Mouse (Mus musculus): ENCODE data around the gene Plekhb2.

Gene Plekhb2

DNA sequence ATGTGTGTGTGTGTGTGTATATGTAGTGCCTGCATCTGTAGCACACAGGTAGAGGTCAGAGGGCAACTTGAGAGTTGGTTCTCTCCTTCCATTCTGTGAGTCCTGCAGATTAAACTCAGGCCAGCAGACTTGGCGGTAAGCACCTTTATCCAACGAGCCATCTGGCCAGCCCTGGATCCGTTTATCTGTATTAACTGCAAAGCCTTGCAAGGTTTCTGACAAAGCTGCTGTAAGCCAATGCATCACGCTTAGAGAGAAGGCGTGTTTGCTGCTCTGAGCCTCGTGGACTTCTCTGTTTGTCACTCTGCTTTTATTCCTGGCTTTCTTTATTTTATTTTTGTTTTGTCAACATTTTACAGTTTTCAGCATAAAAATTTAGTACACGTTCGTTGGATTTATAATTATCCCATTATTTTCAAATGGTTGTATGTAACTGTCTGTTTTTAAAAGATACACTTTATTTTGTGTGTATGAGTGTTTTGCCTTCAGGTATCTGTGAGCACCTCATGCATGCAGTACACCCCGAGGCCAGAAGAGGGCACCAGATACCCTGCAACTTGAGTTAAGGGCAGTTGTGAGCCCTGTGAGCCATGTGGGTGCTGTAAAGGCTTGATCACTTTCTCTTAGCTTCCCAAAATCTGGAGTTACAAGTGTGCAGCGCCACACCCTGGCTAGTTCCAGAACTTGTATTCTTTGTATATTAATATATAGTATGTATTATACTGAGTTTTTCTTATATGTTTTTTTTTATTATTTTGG lies 17.2 kb downstream of the Plekhb2 start:
- DNase-seq (ENCODE audit: low read depth, low spot score), result peak; percentile 74

DNA sequence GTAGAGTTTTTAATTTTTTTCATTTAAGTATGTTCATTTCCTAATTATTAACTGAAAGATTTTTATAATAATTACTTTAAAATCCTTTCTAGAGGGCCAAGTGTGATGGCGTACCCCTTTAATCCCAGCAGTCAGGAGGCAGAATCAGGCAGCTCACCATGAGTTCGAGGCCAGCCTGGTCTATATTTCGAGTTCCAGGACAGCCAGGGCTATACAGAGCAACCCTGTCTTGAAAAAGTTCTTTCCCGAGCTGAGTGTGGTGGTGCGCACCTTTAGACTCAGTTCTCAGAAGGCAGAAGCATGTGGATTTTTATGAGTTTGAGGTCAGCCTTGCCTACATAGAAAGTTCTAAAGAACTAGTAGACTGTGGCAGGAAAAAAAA lies 17.8 kb downstream of the Plekhb2 start:
- no peak for DNase-seq (ENCODE audit: low read depth, low spot score)

DNA sequence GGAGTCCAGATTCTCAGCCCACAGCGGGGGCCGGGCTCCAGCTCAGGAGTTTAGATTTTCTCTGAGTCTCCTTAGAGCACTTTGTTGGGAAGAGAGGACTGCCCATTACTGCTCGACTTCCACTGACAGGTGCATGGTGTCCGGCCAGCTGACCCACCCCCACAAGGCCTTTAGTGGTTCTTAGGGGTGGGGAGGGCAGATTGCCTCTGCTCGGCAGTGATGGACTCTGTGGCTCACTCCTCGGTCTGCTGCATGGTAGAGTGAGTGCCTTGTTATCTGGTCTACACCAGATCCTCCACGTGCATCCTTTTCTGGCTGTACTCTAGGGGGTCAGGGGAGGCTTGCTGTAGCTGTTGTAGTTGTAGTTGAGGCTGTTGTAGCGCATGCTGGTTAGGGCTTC lies 18.6 kb downstream of the Plekhb2 start:
- no peak for DNase-seq (ENCODE audit: low read depth, low spot score)

DNA sequence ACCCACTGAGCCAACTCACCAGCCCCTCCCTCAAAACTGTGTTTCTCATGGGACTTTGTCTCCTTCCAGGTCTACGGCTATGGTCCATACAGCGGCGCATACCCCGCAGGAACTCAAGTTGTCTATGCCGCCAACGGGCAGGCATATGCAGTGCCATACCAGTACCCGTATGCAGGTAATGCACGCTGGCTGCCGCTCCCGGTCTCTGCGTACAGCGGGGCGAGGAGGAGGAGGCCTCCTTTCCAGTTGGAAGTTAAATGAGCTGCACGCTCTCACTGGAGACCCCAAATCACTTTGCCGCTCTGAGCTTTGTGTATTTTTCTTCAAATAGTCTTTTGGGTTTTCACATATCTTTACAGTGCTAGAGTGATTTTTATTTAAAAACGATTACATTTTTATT lies 19.5 kb downstream of the Plekhb2 start:
- no peak for DNase-seq (ENCODE audit: low read depth, low spot score)

DNA sequence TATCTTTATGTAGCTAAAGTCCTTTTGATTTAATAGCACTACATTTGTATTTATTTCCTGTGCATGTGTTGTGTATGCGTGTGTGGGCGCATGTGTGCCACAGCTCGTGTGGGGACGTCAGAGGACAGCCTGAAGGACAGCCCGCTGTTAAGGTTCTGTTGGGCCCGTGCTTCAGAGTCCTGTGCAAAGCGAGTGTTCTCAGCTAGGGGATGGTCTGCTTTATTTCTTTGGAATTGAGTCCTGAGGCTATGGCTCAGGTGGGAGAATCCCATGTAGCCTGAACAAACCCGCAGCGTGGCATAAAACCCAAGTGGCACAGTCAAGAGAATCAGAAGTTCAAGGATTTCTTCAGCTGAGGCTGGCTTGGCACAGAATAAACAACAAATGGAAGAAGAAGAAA lies 21.4 kb downstream of the Plekhb2 start:
- DNase-seq (ENCODE audit: low read depth, low spot score), result no peak

DNA sequence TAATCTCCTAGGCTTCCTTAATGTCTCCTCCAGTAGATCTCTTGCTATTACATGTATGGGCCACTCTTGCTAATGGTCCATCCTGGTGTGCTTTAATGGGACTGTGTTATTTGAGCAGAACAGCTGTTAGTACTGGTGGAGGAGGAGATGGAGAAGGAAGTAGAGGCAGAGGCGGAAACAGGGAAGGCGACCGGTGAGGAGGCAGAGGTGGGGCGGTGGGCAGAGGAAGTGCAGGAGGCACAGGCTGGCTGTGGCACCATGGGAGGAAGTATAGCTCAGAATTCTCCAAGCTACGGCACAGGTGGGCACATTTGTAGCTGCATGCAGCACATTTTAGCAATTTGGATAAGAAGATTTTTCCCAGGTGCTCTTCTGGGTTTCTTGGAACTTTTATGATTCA lies 23.8 kb downstream of the Plekhb2 start:
- DNase-seq (ENCODE audit: low read depth, low spot score), result no peak

DNA sequence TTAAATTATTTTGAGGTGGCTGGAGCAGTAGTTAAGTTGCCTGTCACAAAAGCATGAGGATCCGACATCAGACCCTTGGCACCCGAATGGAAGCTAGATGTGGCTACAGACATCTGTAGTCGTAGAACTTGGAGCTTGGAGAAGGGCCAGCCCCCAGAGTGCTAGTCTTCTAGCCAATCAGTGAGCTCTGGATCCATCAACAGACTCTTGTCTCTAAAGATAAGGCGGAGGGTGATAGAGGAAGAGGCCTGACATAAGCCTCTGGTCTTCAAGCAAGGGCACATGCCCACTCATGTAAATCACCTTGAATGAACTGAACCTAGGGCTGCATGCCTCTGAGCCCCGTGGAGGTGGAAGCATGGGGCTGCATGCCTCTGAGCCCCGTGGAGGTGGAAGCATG lies 29.8 kb downstream of the Plekhb2 start:
- no peak for DNase-seq (ENCODE audit: low read depth, low spot score)

DNA sequence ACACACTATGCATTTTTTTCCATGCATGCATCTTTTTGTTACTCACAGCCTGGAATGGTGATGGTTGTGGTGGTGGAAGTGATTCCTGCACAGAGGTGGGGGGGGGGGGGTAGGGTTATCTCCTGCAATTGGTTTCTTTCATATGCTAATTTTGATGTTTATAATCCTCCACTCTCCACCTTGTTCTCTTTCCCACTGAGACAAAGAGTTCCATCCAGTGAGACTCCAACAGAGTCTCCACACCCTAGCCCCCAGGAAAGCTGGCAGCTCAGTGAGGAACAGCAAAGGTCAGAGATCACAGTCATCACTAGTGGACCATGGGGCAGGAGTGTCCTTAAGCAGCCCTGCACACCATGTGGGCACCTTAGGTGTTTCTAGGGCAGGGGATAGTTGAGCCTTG lies 34.0 kb downstream of the Plekhb2 start:
- no peak for DNase-seq (ENCODE audit: low read depth, low spot score)

DNA sequence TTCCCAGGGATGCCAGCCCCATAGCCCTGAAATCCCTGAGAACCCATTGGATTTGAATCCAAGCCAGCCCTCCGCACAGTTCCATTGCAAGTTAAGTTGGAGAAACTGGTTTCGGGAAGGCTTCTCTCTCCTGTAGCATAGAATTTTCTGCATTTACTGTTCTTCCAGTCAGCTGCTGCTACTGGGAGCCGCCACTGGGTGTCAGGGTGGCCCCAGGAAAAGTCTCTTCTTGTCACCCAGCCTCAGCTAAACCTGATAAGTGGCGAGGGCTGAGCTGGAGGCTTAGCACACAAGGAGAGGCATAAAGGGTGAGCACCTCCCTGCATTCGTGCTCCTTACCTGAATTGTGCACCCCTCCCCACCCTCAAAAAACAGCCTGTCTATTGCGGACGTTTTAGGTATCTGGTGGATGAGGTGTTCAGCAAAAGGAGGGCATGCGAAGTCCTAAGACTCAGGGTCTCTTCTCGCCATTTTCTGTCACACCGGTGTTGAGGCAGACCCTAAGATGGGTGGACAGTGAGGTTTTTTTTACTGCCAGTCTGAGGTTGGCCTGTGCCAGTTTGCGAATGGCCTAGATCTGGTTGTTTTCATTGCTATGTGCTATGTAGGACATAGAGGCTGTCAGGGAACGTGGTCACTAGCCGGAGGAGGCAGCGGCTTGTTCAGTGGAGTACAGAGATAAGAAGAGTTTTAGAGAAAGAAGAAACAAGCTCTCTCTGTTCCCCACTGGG lies 41.9 kb downstream of the Plekhb2 start:
- no peak for DNase-seq (ENCODE audit: low read depth, low spot score)

DNA sequence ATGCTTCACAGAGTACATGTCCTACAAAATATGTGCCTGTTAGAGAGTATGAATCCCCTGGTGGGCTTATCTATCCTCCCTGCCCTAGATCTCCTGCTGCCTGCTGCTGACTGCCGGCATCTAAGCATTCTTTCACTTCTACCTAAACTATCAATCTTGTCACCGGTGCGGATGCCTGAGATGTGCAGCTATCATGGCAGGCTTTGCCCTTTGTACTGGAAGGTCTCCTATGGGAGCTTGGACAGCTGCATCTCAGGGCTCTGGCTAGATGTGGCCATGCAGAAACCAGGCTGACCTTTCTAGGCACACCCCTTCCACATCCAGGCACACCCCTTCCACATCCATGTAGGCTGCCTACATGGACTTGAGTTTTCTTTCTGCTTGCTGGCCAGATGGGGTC lies 42.7 kb downstream of the Plekhb2 start:
- DNase-seq (ENCODE audit: low read depth, low spot score), result no peak

DNA sequence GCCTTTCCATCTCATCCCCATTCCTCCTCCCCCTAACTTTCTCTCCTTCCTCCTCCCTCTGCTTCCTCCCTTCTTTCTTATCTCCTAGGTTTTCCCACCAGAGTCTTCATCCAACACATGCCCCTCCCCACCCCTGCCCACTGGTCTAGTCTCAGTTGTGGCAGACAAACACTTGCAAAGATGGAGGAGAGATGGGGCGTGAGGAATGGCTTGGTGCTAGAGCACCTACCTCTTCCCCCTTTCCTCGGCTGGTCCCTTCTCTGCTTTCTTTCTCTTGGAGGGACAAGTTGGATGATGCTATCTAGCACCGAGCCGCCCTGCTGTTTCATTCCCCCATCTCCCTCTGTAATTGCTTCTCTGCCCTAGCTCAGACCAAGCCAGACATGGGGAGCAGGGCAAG lies 43.6 kb downstream of the Plekhb2 start:
- DNase-seq (ENCODE audit: low read depth, low spot score), result no peak

DNA sequence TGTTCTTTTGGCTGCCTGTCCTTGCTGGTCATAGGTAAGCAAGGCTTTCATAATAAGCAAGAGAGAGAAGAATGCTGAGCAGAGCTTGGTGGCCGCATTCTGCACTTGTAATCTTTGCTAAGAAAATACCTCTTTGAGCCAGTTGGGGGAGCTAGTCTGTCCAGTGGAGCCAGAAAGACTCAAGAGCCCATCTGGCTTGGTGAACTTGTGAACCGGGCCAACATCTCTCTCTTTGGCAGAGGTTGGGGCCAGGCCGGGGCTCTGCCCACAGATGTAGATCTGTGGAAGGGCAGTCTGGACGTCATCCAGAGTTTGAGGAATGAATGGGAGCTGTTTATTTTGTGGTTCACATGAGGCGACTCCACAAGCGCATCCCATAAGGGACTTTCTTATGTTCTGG lies 44.1 kb downstream of the Plekhb2 start:
- DNase-seq (ENCODE audit: low read depth, low spot score), result no peak

DNA sequence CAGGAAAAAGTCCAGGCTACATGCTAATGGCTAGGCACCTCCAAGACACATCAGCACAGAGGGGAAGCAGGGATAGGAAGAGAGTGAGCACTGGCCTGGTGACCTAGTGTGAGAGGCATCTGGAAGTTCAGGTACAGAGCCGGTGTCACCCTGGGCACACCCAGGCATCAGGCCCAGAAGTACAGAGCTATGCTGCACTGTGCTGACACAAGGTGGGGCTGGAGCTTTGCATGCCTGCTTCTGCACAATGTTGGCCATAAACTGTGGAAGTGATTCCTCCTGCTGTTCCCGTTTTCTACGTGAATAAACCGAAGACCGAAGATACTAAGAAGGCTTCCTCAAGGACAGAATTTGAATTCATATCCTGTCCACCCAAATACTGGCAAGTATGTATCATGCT lies 46.3 kb downstream of the Plekhb2 start:
- DNase-seq (ENCODE audit: low read depth, low spot score), result no peak

DNA sequence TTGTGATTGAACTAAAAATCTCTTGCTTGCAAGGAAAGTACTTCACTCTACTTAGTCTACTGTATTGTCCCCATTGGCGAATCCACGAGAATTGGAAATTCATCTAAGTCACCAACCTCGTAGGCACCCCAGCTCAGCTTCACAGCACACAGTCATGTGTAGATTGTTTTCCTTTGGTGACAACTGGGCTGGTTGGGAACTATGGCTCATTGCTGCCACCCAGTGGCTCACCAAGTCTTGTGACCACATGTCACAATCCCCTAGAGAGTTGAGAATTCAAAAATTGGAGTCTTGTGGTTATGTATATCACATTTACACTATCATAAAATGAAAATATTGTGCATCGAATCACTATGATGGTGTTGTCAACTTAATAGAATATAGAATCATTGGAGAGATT lies 47.1 kb downstream of the Plekhb2 start:
- no peak for DNase-seq (ENCODE audit: low read depth, low spot score)

DNA sequence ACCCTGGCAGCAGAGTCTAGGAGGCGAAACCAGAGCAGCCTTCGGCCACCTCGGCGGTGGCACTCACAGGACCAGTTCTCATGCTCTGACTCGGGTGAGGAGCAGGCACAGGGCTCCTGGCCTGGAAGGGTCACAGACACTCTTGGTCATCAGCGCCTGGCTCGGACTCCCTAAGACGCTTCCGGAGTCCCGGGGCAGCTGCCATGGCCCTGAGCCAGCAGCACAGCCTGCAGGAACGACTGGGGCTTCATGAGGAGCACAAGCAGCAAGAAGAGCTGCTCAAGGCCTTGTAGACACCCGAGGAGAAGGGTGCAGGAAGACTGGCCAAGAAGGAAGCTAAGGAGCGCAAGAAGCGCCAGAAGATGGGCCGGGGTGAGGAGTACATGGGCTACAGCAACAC lies 78.9 kb downstream of the Plekhb2 start:
- DNase-seq (ENCODE audit: low read depth, low spot score), result no peak
